Mouse (Mus musculus): ENCODE measurements at regions not wholly inside any gene's neighbourhood (a gene's known extent, or its start where the extent isn't known, plus 50 kb on each side); places are given as distances from the start of the nearest gene placed in this dataset.

DNA sequence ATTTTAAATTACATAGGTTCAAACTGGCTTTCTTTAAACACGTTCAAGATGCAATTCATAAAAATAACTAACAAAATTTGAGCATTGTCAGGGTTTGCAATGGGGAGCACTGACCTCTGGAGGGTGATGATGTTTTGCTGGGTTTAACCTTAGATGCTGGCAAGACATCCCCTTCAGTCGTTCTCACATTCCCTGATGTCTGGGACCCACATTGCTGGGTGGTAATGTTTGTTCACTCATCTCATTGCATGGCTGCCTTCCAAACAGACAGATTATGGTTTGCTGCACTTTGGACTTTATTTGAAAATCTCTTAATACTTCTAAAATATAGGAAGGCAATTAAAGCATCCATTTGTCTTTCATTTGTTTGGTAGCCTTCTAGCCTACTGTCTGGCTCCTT, 206.9 kb downstream of the Tle4 start:
- DNase-seq (ENCODE audit: low spot score in 2 of 2) = no peak
